Mouse (Mus musculus) MEL (cell line): Measurements from ENCODE around the gene Cbx3. TPM values are rescaled to one million over a fixed set of nuclear protein-coding genes. Genes with fewer than 3 reads are reported as not detected.

Experiments
- DNase-seq: peaks from one replicate; pipeline ENCODE4 v3.0.0; 2011; ENCODE audit warnings: low read depth, low spot score
- H3K27ac ChIP-seq: 2 replicates; pipeline ENCODE4 v1.5.1; 2012; ENCODE audit warnings: low read depth, mild to moderate bottlenecking, control low read depth, low read length, moderate library complexity; ENCODE audit not compliant: control insufficient read depth
- H3K27me3 ChIP-seq, 2 experiments: fragments of 150-350 bp in 1 of 2; sonication (generic) in 1 of 2; 2 replicates each; pipeline ENCODE4 v1.6.1; 2012; ENCODE audit warnings: low read length in 2 of 2, mild to moderate bottlenecking in 2 of 2, improper control_type of control experiment in 1 of 2, moderate library complexity in 1 of 2; ENCODE audit not compliant: insufficient read depth in 2 of 2, control insufficient read depth in 1 of 2
- H3K36me3 ChIP-seq, 2 experiments: 2 replicates each; pipeline ENCODE4 v1.6.1; 2012 to 2014; ENCODE audit warnings: low read length in 2 of 2, improper control_type of control experiment in 1 of 2, inconsistent platforms in 1 of 2, mild to moderate bottlenecking in 1 of 2; ENCODE audit not compliant: insufficient read depth in 2 of 2, control insufficient read depth in 1 of 2
- H3K4me1 ChIP-seq, 2 experiments: fragments of 150-350 bp in 1 of 2; sonication (generic) in 1 of 2; 2 replicates each; pipeline ENCODE4 v1.6.1; 2012; ENCODE audit warnings: low read length in 2 of 2, improper control_type of control experiment in 1 of 2, mild to moderate bottlenecking in 1 of 2; ENCODE audit not compliant: insufficient read depth in 2 of 2, control insufficient read depth in 1 of 2
- H3K4me3 ChIP-seq, 2 experiments: fragments of 150-350 bp in 1 of 2; sonication (generic) in 1 of 2; 2 replicates each; pipeline ENCODE4 v1.5.1; 2012; ENCODE audit warnings: low read depth in 2 of 2, low read length in 2 of 2, mild to moderate bottlenecking in 2 of 2, moderate library complexity in 2 of 2, control low read depth in 1 of 2, improper control_type of control experiment in 1 of 2; ENCODE audit not compliant: control insufficient read depth in 1 of 2, insufficient read depth in 1 of 2
- H3K79me2 ChIP-seq: 2 replicates; pipeline ENCODE4 v1.6.1; 2012; ENCODE audit warnings: mild to moderate bottlenecking, low read length, moderate library complexity; ENCODE audit not compliant: control insufficient read depth, poor library complexity, insufficient read depth
- H3K9ac ChIP-seq: 2 replicates; pipeline ENCODE4 v1.6.1; 2012; ENCODE audit warnings: low read depth, mild to moderate bottlenecking, control low read depth, low read length, moderate library complexity; ENCODE audit not compliant: control insufficient read depth, poor library complexity, severe bottlenecking
- H3K9me3 ChIP-seq: fragments of 150-350 bp; sonication (generic); replicated peaks from 2 replicates; pipeline ENCODE4 v1.6.1; 2012; ENCODE audit warnings: mild to moderate bottlenecking, low read length, improper control_type of control experiment, moderate library complexity; ENCODE audit not compliant: insufficient read depth
- ELF1 ChIP-seq: IDR thresholded peaks from 2 replicates; pipeline ENCODE4 v1.6.1; 2014; ENCODE audit warnings: low read depth, mild to moderate bottlenecking, inconsistent platforms, low read length, improper control_type of control experiment, moderate library complexity
- JUND ChIP-seq: IDR thresholded peaks from 2 replicates; pipeline ENCODE4 v1.6.1; 2011; ENCODE audit warnings: low read depth, mild to moderate bottlenecking, improper control_type of control experiment, low read length
- KAT2A ChIP-seq: conservative IDR thresholded peaks from 2 replicates; pipeline ENCODE4 v1.6.1; 2012; ENCODE audit warnings: low read depth, low read length, improper control_type of control experiment, inconsistent platforms
- RAD21 ChIP-seq: IDR thresholded peaks from 2 replicates; pipeline ENCODE4 v1.6.1; 2011; ENCODE audit warnings: mild to moderate bottlenecking, low read depth, low read length, improper control_type of control experiment
- RCOR1 ChIP-seq: IDR thresholded peaks from 2 replicates; pipeline ENCODE4 v1.6.1; 2012; ENCODE audit warnings: low read depth, mild to moderate bottlenecking, inconsistent platforms, low read length, improper control_type of control experiment
- SIN3A ChIP-seq: IDR thresholded peaks from 2 replicates; pipeline ENCODE4 v1.6.1; 2012; ENCODE audit warnings: low read length, improper control_type of control experiment, inconsistent platforms
- ZC3H11A ChIP-seq: IDR thresholded peaks from 2 replicates; pipeline ENCODE4 v1.6.1; 2012; ENCODE audit warnings: low read depth, mild to moderate bottlenecking, inconsistent platforms, low read length, improper control_type of control experiment
- ZMIZ1 ChIP-seq: IDR thresholded peaks from 2 replicates; pipeline ENCODE4 v1.6.1; 2012; ENCODE audit warnings: low read depth, mild to moderate bottlenecking, inconsistent platforms, low read length, improper control_type of control experiment, moderate library complexity
- polyA plus RNA-seq, 2 experiments: library from polyadenylated mRNA; stranded (reverse) in 1 of 2; unstranded in 1 of 2; fragments of >175 nt in 1 of 2; fragments of >200 nt in 1 of 2; gene quantifications; 2 replicates each; pipeline versions ENCODE4 v1.2.1 to v1.2.4; 2012; ENCODE audit warnings: low replicate concordance in 2 of 2, low read depth in 1 of 2; ENCODE audit not compliant: insufficient read length in 2 of 2, insufficient read depth in 1 of 2, missing spikeins in 1 of 2
- total RNA-seq: library from RNA; depleted of rRNA; stranded (reverse); fragments of 300-350 nt; gene quantifications from 2 replicates; pipeline ENCODE4 v1.2.3, GENCODE M21; 2012; rRNA removed

Gene Cbx3
- total and polyA plus RNA-seq, 3 experiments = 177 to 250 TPM; not detected in 1

DNA sequence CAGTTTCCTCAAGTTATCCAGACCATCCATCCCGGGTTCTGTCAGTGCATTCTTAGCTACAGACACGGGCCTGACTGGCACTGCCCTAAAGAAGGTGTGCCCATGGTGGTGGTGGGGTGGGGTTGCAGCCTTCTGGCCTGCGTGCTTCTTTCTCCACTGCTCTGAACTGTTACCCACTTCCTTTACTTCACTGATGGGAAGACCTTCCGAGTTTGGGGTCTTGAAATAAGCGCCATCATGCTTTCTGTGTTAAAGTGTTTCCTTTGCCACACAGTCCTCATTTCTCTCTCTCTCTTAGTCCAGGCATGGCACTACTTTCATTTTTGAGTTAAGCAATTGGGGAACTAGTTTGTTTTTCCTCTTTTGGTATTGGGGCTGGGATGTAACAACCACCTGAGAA lies 54.8 kb downstream of the Cbx3 start:
- TF ChIP-seq ZMIZ1 = no peak
- TF ChIP-seq SIN3A = no peak
- no peak for TF ChIP-seq ZC3H11A
- no peak for TF ChIP-seq RAD21
- peak; percentile 54 for DNase-seq
- H3K9ac ChIP-seq = peak overlapping the region; percentile 52
- peaks cover 0 to 4% of the 10 kb centered on the region in 2 experiments; a peak in 1 of 4 replicates for H3K4me1 ChIP-seq
- peak overlapping the region; percentile 63 to 81 for H3K4me3 ChIP-seq
- no peaks in the 10 kb centered on the region for H3K79me2 ChIP-seq
- H3K27ac ChIP-seq = peak overlapping the region; percentile 11; the same call in 1 of the 2 replicates
- no peaks in the 10 kb centered on the region; a peak in 1 of 4 replicates for H3K36me3 ChIP-seq
- H3K9me3 ChIP-seq = no peaks in the 10 kb centered on the region
- H3K27me3 ChIP-seq = no peaks in the 10 kb centered on the region

GRCm38 (mm10) chr6:51529457-51529856 lies 59.3 kb downstream of the Cbx3 start:
- H3K4me1 ChIP-seq = peaks cover 0 to 7% of the 10 kb centered on the region in 2 experiments; a peak in 2 of 4 replicates
- no peaks in the 10 kb centered on the region for H3K9me3 ChIP-seq
- no peak overlapping the region for H3K9ac ChIP-seq
- TF ChIP-seq KAT2A (no peak), JUND (no peak), ZMIZ1 (no peak), ELF1 (no peak), RCOR1 (no peak)
- no peaks in the 10 kb centered on the region for H3K27me3 ChIP-seq
- H3K79me2 ChIP-seq = no peaks in the 10 kb centered on the region
- no peak overlapping the region for H3K4me3 ChIP-seq
- H3K36me3 ChIP-seq = no peaks in the 10 kb centered on the region
- DNase-seq = no peak
- H3K27ac ChIP-seq = no peak overlapping the region

Other genes with a start within 250 kb of the Cbx3 start
- gene Nfe2l3, start 37.7 kb upstream of the Cbx3 start, total RNA-seq = 0.07 and 0.15 TPM in 2 replicates
- under 1 TPM in 1 of 2 experiments, not detected in 1; 0.21 TPM for gene Nfe2l3, start 37.7 kb upstream of the Cbx3 start, polyA plus RNA-seq
- gene Hnrnpa2b1, start 466 bp upstream of the Cbx3 start, total RNA-seq = 635 and 657 TPM in 2 replicates
- 1,000 to 10,000 TPM; 1,226 to 1,710 TPM for gene Hnrnpa2b1, start 466 bp upstream of the Cbx3 start, polyA plus RNA-seq
- 3.9 and 6.6 TPM in 2 replicates for gene Snx10, start 53.5 kb downstream of the Cbx3 start, total RNA-seq
- 1 to 10 TPM in 1 of 2 experiments, not detected in 1; 7.0 TPM for gene Snx10, start 53.5 kb downstream of the Cbx3 start, polyA plus RNA-seq